Mouse (Mus musculus) layer of hippocampus, adult 9-10 months (tissue): Measurements from ENCODE around the gene Dmtf1.

Source experiments
- DNase-seq: peaks from one replicate; pipeline ENCODE4 v3.0.0; 2022; ENCODE audit warnings: low spot score

Dmtf1 gene

GRCm38 (mm10) chr5:9107296-9108089 is 54.1 kb downstream of the Dmtf1 start:
- no peak for DNase-seq

DNA sequence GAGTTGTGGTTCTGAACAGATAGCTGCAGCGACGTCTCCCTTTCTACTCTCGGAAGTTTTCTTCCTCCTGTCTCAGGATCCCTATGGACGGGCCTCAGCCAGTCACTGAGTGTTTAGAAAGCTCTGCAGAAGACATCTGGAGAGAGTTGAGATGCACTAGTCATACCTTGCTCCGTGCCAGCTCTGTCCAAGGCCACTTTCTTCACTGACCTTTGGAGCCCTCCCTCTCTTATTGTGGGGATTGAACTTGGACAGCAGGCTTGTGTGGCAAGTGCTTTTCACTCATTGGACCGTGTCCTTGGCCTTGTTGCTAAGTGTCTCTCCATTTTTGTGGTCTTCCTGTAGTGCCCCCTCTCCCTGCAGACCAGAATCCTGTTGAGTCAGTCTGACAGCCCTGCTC is 54.8 kb downstream of the Dmtf1 start:
- DNase-seq, result no peak

GRCm38 (mm10) chr5:9103958-9104357 is 57.6 kb downstream of the Dmtf1 start:
- DNase-seq, result no peak

DNA sequence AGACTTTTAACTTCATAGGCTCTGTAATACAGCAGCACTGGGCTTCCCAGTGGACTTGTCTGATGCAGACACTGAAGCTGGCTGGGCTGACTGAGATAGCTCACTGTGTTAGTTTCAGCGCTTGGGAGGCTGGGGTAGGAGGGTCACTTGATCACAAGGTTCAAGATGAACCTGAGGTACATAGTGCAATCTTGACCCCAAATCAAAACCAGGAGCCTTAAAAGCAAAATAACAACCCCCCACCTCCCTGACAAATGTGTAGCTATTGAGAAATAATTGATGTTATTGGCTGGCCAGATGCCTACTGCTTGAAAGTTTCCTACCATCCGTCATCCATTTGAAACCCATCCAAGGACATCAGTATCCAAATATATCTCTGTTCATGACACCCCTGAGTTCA is 58.9 kb downstream of the Dmtf1 start:
- no peak for DNase-seq

DNA sequence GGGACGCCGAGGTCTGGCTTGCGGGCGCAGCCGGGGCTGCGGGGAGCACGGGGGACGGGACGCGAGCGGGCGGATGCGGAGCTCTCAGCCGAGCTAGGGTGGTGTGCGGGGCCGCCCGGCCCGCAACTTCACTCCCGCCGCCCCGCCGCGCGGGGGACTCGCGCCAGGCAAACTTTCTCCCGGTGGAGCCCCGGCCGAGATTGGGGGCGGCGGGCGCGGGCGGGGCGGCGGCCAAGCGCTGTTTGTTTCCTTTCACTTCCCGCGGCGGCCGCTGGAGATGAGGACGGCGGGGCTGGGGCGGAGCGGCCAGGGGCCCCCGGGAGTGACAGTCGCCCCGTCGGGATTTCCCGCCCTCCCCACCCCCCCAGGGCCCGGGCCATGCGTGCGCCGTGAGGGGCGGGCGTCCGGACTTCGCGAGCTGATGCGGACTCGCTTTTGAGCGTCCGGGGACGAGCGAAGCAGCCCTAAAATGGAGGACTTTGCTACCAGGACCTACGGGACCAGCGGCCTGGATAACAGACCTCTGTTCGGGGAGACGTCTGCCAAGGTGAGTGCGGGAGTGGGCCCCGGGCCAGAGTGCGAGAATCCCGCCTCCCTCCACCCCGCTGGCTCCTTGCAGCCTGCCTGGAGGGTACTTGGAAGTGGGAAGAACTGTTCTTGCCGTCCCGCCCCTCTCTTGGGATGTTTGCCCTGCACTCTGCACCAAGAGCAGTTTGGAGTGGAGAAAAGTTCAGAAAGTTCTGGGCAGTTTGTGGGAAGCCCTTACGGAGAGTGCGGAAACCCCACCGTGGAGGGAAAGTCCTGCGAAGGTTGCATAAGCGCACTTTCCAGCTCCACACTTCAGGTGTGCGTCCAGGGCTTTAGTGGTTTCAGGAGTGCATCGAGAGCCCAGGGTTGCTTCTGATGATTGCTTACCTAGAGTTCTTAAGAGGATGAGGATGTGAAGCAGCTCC is 60.5 kb downstream of the Dmtf1 start:
- DNase-seq, result no peak

DNA sequence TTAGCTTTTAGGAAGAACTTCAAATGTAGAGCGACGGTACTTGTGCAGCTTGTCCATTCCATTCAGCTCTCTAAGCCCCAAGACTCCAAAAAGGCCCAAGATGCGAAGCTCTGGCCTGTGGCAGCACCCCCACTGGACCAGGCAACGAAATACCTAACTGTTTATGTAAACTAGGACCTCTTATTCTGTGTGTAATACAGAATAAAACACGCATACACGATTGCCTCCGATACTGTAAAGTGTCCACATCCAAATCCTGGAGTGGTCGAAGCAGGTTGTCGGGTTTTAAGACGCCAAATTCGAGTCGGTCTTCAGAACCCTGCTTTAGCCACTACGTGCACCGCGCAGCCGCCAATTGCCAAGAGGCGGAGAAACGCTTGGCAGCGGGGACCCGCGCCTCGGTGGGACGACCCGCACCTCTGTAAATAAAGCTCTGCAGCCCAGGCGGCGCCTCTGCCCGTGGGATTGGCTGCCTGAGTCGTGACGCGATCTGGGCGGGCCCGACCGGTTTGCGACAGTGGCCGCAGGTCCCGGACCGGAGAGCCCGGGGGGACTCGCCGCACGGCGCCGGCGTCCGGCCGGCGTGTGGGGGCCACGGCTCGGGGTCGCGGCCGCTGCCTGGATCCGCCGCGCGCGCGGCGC is 61.2 kb downstream of the Dmtf1 start, which contains the start of gene Tmem243:
Tmem243 (plus strand) TSS at position 462 of the 642 bp plus-strand sequence.
- peak; percentile 68 for DNase-seq

GRCm38 (mm10) chr5:9093490-9093889 is 68.1 kb downstream of the Dmtf1 start:
- no peak for DNase-seq

DNA sequence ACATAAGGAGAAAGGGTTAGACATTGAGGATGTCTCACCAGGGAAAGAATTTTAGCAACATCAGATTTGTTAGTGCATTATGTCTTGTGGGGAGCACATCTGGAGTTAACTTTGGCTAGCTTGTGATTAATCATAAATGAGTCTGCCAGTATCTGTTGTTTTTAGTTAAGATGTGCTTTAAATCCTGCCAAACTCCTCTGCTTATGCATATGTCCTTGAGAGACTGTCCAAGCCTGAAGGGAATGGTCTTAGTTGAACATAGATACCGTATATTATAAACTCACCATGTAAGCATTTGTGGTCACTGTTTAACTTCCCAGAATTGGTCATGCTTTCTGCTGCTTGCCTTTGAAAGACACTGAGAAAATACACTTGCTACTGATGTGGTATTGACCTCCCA is 68.9 kb downstream of the Dmtf1 start:
- no peak for DNase-seq

DNA sequence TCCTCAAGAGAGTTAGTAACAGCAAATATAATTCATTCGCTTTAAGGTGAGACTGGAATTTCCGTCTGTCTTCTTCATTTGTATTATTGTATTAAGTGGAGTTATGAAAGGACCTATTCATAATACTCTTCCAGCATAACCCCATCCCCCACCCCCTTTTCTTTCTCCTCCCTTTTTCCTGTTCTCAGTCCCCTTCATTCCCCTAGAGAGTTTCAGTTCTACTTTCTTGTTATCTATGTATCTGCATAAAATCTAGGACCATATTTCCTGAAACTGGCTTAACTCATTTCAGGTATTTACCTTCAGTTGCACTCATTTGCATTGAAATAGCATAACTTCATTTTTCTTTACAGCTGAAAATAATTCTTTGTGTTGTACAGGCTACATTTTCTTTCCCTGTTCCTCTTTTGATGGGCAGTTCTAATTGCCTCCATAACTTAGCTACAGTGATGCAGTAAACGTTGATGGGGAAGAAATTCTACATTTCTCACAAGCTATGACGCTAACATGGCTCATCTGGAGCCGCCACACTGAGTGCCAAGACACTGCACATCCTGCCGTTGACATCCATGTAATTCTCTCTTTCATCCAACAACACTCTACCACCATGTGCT is 71.0 kb downstream of the Dmtf1 start:
- no peak for DNase-seq

DNA sequence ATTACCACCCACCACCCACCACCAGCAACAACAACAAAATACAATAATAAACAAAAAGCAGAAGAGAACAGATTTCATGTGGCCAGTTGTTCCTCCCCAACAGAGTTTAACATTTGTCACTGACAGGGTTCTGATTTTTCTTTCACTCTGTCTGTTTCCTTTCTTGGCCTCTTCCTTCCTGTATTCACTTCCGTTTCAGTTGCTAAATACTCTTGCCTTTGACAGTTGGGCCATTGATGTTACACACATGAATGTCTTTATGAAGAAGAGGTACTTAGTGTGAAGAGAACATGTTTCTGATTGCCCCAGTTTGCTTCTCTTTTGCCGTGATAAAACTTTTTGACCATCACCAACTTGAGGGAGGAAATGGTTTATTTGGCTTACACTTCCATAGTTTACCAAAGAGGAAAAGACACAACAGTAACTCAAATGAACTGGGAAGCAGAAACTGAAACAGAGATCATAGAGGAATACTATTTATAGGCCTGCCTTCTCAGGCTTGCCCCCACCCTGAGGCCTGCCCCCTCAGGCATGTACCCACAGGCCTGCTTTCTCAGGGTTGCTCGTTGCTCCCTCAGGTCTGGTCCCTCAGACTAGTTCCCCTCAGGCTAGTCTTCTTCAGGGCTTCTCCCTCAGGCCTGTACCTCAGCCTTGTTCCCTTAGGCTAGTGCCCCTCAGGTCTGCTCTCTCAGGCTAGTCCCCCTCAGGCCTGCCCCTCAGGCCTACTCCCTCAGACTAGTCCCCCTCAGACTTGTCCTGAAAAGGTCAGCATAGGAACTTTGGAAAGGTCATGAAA is 74.5 kb downstream of the Dmtf1 start:
- DNase-seq, result no peak

- no peak for DNase-seq
Observed at GRCm38 (mm10) chr5:9079773-9080501, 81.6 kb downstream of the Dmtf1 start.

- DNase-seq, result no peak
Observed at GRCm38 (mm10) chr5:9073177-9073854, 88.3 kb downstream of the Dmtf1 start.

DNA sequence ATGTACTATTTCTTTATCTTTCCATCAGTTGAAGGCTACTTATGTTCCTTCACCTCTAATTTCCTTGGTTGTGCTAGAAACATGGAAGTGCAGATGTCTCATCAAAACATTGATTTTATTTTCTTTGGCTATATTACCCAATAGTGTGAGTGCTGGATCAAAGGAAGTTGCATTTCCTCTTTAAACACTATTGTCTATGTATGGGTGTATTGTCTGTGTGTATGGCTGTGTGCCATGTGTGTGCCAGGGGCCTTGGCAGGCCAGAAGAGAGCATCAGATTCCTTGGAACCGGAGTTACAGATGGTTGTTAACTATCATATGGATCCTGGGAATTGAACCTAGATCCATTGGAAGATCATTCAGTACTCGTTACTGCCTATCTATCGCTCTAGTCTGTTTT is 90.2 kb downstream of the Dmtf1 start:
- no peak for DNase-seq

GRCm38 (mm10) chr5:9069599-9070209 is 91.9 kb downstream of the Dmtf1 start:
- DNase-seq, result no peak

DNA sequence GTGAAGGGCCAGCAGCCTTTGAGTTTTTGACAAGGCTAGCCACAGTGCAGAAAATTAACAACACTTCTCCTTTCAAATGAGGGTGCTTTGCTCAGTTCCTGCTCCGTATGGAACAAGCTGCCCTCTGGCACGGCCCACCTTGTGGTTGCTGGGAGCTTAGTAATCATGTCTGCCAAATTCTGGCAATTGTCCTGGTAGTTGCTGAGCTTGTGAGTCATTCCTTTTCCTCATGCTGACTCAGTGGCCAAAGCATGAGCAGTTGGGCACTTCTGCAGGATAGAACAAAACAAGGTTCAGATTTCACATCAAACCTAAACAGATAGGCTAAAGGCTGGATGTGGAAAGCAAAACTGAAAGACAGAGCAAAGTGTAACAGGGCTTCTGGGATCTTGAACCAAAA is 92.7 kb downstream of the Dmtf1 start:
- DNase-seq, result peak; percentile 39
